Mouse (Mus musculus): Measurements from ENCODE around the gene Sema6d. TPM values are rescaled to one million over a fixed set of nuclear protein-coding genes. Genes with fewer than 3 reads are reported as not detected.

The Sema6d gene
- polyA plus RNA-seq, 1 experiment = 4.5 TPM

GRCm38 (mm10) chr2:124404631-124405562 lies 315.1 kb downstream of the Sema6d start:
- Histone ChIP-seq H3K4me1 (ENCODE audit: control insufficient read depth, insufficient read depth, low read length) (no peaks in the 10 kb centered on the region), H3K4me3 (ENCODE audit: insufficient read depth, low read length) (no peak overlapping the region), H3K27ac (ENCODE audit: insufficient read depth, low read length) (no peak overlapping the region)
- TF ChIP-seq CTCF (IDR thresholded peaks at IDR 0.05; ENCODE audit: borderline replicate concordance, insufficient read depth, low read length) (no peak), POLR2A (IDR thresholded peaks at IDR 0.05; ENCODE audit: low read depth, low read length) (no peak)

GRCm38 (mm10) chr2:124408956-124409355 lies 319.2 kb downstream of the Sema6d start:
- TF ChIP-seq POLR2A (IDR thresholded peaks at IDR 0.05; ENCODE audit: low read depth, low read length) (no peak), CTCF (IDR thresholded peaks at IDR 0.05; ENCODE audit: borderline replicate concordance, insufficient read depth, low read length) (no peak)
- Histone ChIP-seq H3K4me1 (ENCODE audit: control insufficient read depth, insufficient read depth, low read length) (no peaks in the 10 kb centered on the region), H3K4me3 (ENCODE audit: insufficient read depth, low read length) (no peak overlapping the region), H3K27ac (ENCODE audit: insufficient read depth, low read length) (no peak overlapping the region)

GRCm38 (mm10) chr2:124416730-124417129 lies 327.0 kb downstream of the Sema6d start:
- Histone ChIP-seq H3K4me1 (ENCODE audit: control insufficient read depth, insufficient read depth, low read length) (no peaks in the 10 kb centered on the region), H3K4me3 (ENCODE audit: insufficient read depth, low read length) (no peak overlapping the region), H3K27ac (ENCODE audit: insufficient read depth, low read length) (no peak overlapping the region)
- TF ChIP-seq CTCF (IDR thresholded peaks at IDR 0.05; ENCODE audit: borderline replicate concordance, insufficient read depth, low read length) = no peak
- no peak for TF ChIP-seq POLR2A (IDR thresholded peaks at IDR 0.05; ENCODE audit: low read depth, low read length)

GRCm38 (mm10) chr2:124418319-124418718 lies 328.6 kb downstream of the Sema6d start:
- Histone ChIP-seq H3K4me3 (ENCODE audit: insufficient read depth, low read length) (no peak overlapping the region), H3K27ac (ENCODE audit: insufficient read depth, low read length) (no peak overlapping the region), H3K4me1 (ENCODE audit: control insufficient read depth, insufficient read depth, low read length) (no peaks in the 10 kb centered on the region)
- TF ChIP-seq POLR2A (IDR thresholded peaks at IDR 0.05; ENCODE audit: low read depth, low read length) (no peak), CTCF (IDR thresholded peaks at IDR 0.05; ENCODE audit: borderline replicate concordance, insufficient read depth, low read length) (no peak)

GRCm38 (mm10) chr2:124420170-124420825 lies 330.5 kb downstream of the Sema6d start:
- H3K27ac ChIP-seq (ENCODE audit: insufficient read depth, low read length) = no peak overlapping the region
- H3K4me1 ChIP-seq (ENCODE audit: control insufficient read depth, insufficient read depth, low read length) = no peaks in the 10 kb centered on the region
- H3K4me3 ChIP-seq (ENCODE audit: insufficient read depth, low read length) = no peak overlapping the region
- TF ChIP-seq CTCF (IDR thresholded peaks at IDR 0.05; ENCODE audit: borderline replicate concordance, insufficient read depth, low read length) = no peak
- no peak for TF ChIP-seq POLR2A (IDR thresholded peaks at IDR 0.05; ENCODE audit: low read depth, low read length)

- Histone ChIP-seq H3K27ac (ENCODE audit: insufficient read depth, low read length) (no peak overlapping the region), H3K4me3 (ENCODE audit: insufficient read depth, low read length) (no peak overlapping the region), H3K4me1 (ENCODE audit: control insufficient read depth, insufficient read depth, low read length) (no peaks in the 10 kb centered on the region)
- no peak for TF ChIP-seq POLR2A (IDR thresholded peaks at IDR 0.05; ENCODE audit: low read depth, low read length)
- TF ChIP-seq CTCF (IDR thresholded peaks at IDR 0.05; ENCODE audit: borderline replicate concordance, insufficient read depth, low read length) = no peak
These were observed 340.0 kb downstream of the Sema6d start for GRCm38 (mm10) chr2:124429744-124430143.

GRCm38 (mm10) chr2:124430708-124431107 lies 340.9 kb downstream of the Sema6d start:
- no peak overlapping the region for H3K4me3 ChIP-seq (ENCODE audit: insufficient read depth, low read length)
- TF ChIP-seq CTCF (IDR thresholded peaks at IDR 0.05; ENCODE audit: borderline replicate concordance, insufficient read depth, low read length) = no peak
- TF ChIP-seq POLR2A (IDR thresholded peaks at IDR 0.05; ENCODE audit: low read depth, low read length) = no peak
- H3K27ac ChIP-seq (ENCODE audit: insufficient read depth, low read length) = peak overlapping the region; percentile 18; the same call in 1 of the 2 replicates

GRCm38 (mm10) chr2:124435382-124436002 lies 345.7 kb downstream of the Sema6d start:
- no peak for TF ChIP-seq CTCF (IDR thresholded peaks at IDR 0.05; ENCODE audit: borderline replicate concordance, insufficient read depth, low read length)
- no peak for TF ChIP-seq POLR2A (IDR thresholded peaks at IDR 0.05; ENCODE audit: low read depth, low read length)
- Histone ChIP-seq H3K27ac (ENCODE audit: insufficient read depth, low read length) (no peak overlapping the region), H3K4me3 (ENCODE audit: insufficient read depth, low read length) (no peak overlapping the region), H3K4me1 (ENCODE audit: control insufficient read depth, insufficient read depth, low read length) (no peaks in the 10 kb centered on the region)

More at GRCm38 (mm10) chr2:124430708-124431107, 340.9 kb downstream of the Sema6d start:
- H3K4me1 ChIP-seq (ENCODE audit: control insufficient read depth, insufficient read depth, low read length) = no peaks in the 10 kb centered on the region

- H3K4me1 ChIP-seq (ENCODE audit: control insufficient read depth, insufficient read depth, low read length) = no peaks in the 10 kb centered on the region
- TF ChIP-seq POLR2A (IDR thresholded peaks at IDR 0.05; ENCODE audit: low read depth, low read length) (no peak), CTCF (IDR thresholded peaks at IDR 0.05; ENCODE audit: borderline replicate concordance, insufficient read depth, low read length) (no peak)
- H3K27ac ChIP-seq (ENCODE audit: insufficient read depth, low read length) = no peak overlapping the region
- no peak overlapping the region for H3K4me3 ChIP-seq (ENCODE audit: insufficient read depth, low read length)
These were observed 346.9 kb downstream of the Sema6d start for GRCm38 (mm10) chr2:124436704-124437103.
